Mouse (Mus musculus): ENCODE measurements at regions not wholly inside any gene's neighbourhood (a gene's known extent, or its start where the extent isn't known, plus 50 kb on each side); places are given as distances from the start of the nearest gene placed in this dataset.

DNA sequence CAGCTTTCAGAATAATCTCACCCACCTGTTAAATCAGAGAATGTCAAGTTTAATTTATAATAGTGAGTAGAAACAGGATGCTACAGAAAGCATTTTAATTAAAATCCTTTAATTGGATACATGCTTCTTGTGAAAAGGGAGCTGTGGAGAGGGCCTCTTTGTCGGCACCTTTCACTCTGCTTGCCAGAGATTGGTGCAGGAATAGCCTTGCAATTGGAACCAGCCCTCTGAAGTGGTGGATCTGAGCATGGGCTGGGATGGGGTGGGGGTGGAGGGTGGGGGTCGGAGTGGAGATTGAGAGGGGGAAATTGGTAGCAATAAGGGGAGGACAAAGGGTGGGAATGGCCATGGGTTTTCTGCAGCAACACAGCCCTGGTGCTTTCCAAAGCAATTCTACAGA is 207.2 kb downstream of the Tbx15 start:
- no peak for DNase-seq

DNA sequence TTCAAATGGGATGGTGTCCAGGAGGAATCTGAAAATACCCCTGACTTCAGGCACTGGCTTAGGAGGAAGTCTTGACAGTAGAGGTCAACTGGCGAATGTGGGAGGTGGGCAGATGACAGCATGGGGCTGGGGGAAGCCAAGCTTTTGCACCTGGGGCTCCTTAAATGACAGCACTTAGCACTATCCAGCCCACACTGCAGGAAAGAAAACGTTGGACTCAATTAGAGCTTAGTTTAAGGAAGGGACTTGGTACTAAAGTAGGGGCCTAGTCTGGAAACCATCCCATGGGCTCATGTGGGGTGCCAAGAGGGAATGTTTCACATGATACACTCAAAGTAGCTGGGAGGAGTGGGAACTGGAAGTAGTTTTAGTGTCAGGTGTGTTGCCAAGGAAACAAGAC is 207.6 kb downstream of the Tbx15 start:
- no peak for DNase-seq

DNA sequence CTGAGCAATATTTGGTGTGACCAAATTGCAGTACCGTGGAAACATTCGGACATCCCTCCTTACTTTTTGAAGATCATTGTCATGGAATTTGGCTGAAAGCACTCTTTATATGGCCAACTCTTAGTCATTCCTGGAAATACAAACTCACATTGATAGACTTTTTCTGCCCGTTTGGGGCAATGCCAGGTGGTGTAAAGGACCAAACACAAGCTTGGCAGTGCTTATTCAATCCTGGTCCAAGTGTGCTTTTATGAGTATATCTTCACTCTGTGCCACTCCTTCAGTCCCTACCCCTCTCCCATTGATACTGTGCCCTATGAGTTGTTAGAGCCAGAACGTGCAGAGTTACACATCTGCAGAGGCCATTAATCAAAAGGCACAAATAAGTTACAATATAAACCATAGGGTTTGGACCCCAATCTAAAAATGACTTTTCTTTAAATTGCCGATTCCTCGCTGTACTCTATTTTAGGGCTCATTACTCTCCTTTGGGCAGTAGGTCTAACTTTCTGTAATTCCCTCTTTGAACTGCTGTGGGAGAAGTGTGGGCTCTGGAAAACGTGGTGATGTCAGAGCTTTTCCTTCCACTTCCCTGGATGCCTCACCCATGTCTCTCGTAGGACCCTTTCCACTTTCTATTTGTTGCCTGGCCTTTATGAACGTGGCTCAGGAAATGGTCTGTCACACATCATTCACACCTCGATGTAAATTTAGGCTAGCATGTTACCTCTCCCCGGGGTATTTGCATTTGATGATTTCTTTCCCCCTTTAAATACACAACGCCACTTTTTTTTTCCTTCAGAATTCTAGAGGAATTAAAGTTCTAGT is 219.1 kb downstream of the Tbx15 start:
- no peak for DNase-seq

DNA sequence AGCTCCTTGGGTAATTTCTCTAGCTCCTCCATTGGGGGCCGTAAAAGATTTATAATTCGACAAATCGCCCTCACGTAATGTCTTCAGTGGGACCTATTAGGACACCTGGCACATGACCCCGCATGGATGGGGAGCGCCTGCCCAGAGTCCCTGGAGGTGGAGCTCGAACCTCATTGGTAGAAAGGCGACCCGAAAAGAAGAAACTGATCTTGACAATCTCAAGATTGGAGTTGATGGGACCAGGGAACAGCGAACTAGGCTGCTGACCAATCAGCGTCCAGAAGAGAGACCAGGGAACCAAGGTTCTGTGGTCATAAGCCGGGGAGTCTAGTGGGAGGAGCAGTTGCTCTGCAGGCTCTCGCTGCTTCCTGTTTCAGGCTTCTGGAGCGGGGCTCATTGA is 259.8 kb downstream of the Tbx15 start:
- no peak for DNase-seq

DNA sequence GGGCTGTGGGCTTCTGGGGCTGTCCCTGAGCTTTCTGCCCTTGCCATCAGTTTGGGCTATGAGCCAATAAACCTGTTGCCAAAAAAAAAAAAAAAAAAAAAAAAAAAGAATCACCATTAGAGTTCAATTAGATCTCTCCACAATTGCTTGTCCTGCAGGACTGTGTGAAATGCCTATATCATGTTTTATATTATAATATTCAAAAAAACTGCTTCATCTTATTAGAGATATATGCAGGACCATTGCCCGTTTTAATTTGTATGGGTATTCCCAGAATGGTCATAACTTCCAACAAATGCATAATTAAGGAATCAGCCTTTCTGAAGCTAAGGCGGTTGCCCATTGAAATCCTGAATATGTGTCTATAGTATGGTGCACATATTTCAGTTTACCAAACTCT is 264.6 kb downstream of the Tbx15 start:
- DNase-seq, result no peak

DNA sequence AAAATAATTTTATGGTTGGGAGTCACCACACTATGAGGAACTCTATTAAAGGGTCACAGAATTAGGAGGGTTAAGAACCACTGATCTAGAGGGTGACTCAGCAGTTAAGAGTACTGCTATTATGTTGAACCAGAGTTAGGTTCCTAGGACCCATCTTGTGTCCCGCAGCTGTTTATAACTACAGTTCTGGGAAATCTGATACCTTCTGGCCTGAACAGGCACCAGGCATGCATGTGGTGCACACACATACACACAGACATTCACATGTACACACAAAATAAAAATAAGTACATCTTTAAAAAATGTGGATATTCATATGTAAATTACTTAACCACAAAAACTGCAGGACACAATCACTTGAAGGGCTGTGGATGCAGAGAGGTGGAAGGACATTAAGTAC is 272.1 kb downstream of the Tbx15 start:
- DNase-seq, result no peak

DNA sequence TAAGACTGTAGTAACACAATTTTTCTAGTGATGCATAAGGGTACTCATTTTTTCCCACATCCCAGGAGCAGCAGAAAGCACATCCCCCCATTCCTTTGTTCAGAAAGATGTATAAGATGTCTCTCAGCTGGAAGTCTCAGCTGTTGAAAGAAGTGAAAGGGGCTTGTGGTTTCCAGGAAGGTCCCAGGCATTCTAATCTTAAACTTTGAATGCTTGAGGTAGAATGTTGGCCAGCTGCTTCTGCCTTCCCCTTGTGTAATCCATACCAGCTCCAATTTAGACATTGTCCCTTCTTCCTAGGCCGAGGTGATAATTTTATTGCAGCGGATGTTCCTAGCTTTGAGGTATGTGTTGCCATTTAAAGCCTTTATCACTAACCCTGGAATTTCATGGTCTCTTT is 272.8 kb downstream of the Tbx15 start:
- no peak for DNase-seq

DNA sequence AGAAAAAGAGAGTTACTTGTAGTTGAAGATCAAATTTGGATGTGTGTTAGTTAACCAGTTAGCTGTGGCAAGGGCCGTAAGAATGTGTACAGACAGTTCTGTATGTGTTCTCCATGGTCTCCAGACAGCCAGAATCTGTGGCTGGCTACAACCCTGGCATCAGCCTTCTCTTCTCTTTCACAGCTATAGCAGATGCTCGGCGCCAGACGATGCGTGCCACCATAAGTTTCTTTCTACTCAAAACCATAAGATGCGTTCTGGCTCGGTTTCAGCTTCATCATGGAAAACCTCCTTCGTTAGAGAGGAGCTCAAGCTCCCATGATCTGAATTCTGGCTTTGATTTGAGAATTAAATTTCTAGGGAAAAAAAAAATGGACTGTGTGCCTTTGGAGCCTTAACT is 275.6 kb downstream of the Tbx15 start:
- DNase-seq, result no peak

DNA sequence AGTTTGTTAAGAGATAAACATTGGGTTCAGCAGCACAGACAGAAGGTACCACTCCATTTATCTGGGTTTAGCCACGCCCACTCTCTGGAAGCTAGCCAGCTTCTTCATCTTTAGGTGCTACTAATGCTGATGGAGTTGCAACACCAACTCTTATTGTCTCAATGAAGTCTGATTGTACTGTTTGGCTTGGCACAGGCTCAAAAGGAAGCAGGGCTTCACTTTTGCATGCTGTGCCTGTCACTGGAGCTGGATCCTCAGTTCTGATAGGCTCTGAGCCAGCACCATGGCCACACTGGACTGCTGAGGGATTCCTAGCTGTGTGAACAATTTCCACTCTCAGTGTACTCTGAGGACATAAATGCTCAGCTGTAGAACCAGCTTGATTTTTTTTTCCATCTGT is 320.7 kb downstream of the Tbx15 start:
- no peak for DNase-seq

DNA sequence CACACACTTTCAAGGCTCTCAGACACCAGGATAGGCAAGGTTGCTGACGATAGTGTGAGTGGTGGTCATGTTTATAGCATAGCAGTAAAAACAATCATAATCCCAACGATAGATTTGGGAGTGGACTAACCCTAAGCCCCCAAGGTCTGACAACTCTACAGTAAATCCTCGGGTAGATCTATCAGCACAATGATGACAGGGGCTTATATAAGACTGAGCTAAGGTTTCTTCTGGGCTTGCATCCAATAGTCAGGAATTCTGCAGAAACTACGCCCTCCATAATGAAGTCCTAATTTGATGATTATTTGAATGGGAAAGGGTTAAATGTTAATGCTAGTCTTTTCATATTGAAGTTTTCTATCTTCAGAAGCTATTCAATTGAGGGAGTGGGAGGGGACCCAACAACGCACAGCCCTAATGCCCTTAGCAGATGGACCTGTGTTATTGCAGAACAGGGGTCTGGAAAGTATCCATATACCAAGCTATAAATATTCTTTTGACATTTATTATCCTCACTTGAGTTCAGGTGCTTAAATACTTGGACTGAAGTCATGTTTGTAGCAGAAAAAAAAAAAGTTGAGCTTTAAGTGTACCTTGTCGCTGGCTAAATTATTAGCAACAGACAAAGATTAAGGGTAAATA is 311.8 kb upstream of the Spag17 start:
- no peak for DNase-seq

DNA sequence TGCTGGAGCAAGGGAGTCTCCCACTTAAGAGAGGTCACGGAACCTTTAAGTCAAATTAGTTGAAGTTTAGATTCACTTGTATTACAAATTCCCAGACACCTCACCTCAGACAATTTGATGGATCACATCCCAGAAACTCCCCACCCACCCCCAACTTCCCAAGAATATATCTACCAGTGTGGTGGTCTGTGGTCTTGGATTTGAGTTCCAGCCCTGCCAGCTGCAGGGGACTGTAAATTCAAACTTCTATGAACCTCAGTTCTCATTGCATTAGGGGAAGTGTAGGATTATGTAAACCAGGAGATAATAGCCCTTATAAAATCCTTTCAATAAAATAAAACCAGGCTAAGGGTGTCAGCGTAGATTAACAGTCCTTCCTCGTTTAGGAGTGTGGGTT is 311.2 kb upstream of the Spag17 start:
- DNase-seq, result no peak

DNA sequence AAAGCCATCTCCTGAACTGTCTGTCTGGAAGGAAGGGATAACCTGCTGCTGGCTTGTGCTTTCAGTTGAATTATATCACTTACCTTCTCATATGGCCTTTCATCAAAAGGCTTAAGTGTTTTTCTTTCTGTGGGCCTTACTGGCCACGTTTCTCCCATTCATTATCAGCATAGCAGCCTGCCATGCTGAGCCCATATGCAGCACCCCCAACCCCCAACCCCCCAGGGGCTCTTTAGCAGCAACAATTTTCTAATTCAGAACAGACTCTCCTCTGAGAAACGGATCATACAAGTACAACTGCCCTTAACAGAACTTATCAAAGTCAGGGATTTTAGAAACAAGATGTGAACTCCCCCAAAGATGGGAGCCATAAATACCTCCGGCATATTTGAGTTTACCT is 282.5 kb upstream of the Spag17 start:
- DNase-seq, result no peak

DNA sequence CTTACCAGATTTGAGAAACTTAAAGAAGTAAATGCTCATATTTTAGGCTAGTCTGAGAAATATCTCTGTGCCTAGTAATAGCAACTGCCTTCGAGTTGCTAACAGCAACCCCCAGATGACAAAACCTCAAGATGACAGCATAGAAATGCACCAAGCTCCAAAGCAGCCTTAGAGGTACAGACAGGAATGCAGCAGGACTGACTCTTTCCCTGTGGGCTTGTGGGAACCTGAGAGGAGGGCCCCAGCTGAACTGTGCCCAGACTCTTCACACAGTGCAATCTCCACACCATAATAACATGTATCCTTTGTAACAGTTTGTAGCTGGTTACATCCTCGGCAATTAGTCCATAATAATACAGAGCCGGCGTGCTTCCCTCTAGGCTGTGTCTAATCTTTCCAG is 252.9 kb upstream of the Spag17 start:
- DNase-seq, result no peak

DNA sequence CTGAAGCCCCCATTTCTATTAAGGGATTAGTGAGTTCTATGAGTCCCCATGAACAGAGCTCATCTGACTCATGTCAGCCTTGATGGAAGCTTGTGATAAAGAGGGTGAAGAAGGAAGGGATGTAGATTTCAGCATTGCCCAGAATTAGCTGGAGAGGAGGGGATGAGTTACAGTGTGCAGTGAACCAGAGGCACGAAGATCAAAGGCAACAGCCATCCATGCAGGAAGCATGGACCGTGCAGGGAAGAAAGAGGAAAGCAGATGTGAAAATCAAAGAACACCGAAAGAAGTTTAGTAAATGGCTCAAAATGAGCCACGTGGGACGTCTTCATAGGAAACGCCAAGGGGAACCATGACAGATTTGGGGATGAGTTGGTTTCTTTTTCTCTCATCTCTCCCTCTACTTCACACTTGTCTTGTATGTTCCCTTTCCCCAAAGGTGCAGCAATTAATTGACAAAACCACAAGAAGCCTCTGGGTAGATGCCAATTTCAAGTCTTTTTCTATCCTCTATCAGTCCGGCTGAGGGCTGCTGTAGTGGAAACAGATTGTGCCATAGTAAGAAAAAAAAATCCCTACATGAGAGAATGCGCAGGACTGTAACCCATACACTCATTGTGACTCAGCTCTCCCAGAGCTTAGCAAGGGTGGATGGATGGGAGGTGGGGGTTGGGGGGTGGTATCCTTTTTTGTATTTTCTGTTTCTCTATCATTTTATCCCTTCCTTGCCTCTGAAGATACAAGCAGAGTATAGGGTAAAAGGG is 243.7 kb upstream of the Spag17 start:
- no peak for DNase-seq

DNA sequence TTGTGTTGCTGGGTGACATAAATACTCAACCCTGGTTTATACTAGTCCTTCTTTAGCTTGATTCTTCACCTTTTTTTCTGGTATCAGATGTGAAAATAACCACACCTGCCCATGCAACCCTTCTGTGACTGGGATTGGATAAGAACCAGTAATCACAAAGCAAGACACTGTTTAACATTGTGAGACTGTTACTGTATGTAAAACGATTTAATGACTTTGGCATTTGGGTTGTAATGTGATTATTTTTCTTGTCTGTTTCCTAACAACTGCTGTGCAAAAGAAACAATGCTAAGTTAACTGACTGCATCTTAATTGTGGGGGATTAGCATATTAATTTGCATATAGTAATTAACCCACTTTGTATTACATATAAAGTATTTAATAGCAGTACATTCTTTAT is 240.3 kb upstream of the Spag17 start:
- DNase-seq, result no peak

DNA sequence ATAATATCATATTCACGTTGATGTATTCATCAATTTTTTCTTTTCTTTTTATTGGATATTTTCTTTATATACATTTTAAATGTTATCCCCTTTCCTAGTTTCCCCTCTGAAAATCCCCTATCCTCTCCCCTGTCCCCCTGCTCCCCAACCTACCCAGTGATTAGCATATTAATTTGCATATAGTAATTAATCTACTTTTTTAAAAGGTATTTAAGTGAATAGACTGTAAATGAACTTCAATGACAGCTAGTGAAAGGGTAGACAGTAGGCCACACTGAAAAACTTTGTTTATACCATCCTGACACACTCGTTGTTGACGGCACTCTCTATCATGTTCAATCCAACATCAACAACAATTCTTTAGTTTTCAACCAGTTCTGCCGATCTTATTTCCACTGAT is 239.9 kb upstream of the Spag17 start:
- DNase-seq, result no peak

DNA sequence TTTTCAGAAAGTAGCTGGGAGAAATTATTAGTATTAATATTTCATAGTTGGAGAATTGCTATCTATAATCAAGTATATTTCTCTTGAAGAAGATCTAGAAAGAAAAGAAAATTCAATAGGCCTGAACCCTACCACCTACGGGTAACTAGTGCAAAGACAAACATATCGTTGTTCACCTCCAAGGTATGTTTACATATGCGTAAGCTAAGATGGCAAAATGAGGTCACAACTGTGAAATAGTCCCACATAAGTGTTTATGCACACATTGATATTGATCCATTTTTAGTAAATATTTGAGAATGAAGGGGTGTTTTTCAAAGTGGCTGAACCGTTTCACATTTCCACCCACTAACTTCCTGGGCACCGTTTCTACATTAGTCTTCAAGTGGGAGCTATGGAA is 227.6 kb upstream of the Spag17 start:
- no peak for DNase-seq

DNA sequence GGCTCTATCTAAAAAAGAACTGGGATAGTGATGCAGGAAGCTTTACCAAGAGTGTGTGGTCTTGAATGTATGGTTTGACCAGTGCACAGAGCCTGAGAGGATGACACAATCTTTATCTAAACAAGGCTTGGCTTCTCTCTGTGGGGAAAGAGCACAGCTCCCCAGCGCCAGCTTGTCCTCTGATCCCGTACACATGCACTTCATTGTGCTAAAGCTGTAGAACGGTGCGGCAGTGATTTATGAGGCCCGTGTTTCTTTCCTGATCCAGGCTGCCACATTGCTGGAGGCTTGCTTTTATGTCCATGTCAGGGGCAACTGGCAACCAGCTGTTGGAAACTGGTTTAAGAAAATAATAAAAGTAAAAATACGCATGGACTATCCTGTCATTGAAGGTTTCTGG is 221.4 kb upstream of the Spag17 start:
- no peak for DNase-seq

DNA sequence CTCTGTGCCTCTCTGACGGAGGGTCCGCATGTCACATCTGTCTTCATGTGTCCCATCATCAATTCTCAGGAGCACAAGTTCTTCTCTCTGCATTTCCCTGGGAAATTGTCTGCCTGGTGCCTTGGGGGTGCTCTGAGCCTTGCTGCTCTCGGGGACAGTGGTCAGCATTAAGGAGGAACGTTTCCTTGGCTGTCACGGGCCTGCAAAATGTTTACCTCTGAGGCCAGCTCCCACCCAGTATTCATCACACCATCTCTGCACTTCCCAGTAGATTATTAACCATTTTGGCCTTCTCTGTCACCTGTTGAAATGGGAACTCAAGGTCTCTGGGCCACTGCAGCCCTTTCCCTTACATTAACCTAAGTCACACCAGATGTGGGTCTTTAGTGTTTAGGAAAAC is 219.8 kb upstream of the Spag17 start:
- no peak for DNase-seq

DNA sequence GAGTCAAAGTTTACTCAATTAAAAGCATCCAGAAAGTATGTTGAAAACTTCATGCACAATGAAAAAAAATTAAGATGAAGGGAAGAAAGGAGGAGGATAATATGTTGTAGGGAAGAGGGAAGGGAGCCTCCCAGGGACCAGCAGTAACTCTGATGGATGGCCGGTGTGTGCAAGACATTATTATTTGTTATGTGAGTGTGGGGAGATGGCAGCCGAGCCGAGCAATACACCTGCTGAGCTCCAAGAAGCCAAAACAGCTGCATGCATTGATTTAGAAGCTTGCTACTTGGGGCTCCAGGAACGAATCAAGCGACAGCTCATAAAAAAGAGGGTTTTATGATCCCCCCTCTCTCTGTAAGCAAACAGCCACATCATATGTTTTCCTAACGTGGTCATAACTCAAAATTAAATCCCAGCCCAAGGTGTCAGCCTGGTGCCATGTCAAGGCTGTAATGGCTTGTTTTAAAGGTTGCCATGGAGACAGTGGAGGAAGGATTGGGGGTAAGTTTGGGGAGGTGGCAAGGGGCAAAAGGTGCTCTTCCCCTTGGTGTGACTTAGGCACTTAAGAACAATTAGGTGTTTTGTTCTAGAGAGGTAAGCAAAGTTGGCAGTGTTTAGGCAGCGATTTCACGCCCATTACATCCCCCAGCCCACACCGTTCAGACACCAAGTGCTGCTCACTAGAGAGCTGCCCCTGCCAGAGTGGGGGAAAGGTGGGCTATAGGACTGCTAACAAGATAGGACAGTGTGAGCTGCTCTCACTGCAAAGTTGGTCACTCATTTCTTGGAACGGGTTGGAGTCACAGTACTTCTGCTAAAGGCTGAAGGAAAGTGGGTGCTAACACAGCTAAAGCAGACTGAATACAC is 219.1 kb upstream of the Spag17 start:
- DNase-seq, result no peak

DNA sequence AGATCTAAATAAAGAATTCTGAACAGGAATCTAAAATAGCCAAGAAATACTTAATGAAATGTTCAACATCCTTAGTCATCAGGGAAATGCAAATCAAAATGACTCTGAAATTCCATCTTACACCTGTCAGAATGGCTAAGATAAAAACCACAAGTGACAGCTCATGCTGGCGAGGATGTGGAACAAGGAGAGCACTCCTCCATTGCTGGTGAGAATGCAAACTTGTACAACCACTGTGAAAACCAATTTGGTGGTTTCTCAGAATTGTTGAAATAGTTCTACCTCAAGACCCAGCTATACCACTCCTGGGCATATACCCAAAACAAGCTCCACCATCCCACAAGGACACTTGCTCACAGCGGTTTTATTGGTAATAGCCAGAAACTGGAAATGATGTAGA is 211.1 kb upstream of the Spag17 start:
- no peak for DNase-seq

DNA sequence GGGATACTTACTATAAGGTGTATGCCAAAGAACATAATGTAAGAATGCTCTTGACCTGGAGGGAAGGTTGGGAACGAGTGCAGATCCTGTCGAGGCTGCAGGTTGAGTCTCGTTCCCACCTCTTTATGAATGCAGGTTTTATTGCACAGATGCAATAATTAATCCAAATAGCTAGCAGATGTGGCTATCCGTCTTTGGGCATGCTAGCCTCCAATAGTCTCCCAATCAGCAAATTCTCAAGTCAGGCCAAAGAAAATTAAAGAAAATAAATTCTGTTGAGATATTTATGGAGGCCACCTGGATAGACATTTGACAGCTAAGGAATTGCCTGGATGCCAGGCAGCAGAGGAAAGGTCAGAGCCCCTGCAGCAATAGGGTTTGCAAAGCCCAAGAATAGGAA is 175.7 kb upstream of the Spag17 start:
- DNase-seq, result no peak

DNA sequence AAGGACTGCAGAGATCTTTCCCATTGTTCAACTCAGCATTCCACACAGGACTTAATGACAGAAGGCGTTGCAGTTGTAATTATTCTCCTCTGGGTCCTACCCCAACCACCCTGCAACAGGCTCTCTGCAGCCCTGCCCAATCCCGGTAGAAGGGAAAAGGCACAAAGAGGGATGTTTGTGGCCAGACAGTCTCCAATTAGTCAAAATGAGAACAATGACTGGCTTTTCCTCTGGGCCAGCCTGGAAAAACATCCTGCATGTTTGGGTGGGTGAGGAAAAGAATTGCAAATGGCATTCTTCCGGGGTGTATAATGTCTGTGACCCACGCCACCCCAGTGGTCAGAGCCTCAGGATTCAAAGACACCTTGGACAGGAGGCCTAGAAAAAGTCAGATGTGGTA is 168.8 kb upstream of the Spag17 start:
- no peak for DNase-seq
